ENCODE assay signal across 22 mouse cellular contexts in the genomic region with DNA sequence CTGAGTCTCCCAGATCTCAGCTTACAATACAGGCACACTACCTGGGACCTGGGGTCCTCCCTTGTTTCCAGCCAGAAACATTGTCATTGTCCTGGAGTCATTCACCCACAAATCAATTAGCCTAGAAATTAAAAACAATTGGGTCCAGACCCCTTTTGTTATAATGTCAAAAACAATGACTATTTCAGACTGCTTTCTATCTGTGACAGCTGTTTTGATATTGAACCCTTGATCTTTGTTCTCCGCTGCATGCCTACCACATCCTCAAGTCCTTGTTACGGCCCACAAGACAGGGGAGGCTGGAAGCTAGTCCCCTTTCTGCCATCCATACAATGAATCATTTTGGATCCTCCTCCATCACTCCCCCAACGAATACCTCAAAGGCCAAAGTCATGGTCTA.
DNase-seq lines count a peak whose midpoint lies in the region; ATAC-seq lines count a peak whose summit lies in the region.
"Had no signal": no experiment of that assay in that cellular context is flagged by ENCODE, and none has a peak within 500 bp of the region (broad histone marks: within the 10 kb centered on the region; RNA-seq: fewer than 3 reads in every experiment).

No protein-coding gene starts in this region.

- H3K9me3 ChIP-seq in neural tube, embryonic 12.5 days: no peaks in the 10 kb centered on the region
- H3K9me3 ChIP-seq in forebrain, embryonic 15.5 days: no peaks in the 10 kb centered on the region
- H3K9me3 ChIP-seq in hindbrain, embryonic 14.5 days (ENCODE audit: control insufficient read depth, low read length): no peaks in the 10 kb centered on the region
- H3K9me3 ChIP-seq: embryonic facial prominence, embryonic 13.5 days; kidney, embryonic 15.5 days; liver, embryonic 13.5 days had no signal

- peaks cover 13% of the 10 kb centered on the region for H3K4me1 ChIP-seq in neural tube, embryonic 12.5 days
- peaks cover 27% of the 10 kb centered on the region for H3K4me1 ChIP-seq in forebrain, embryonic 15.5 days
- H3K4me1 ChIP-seq in hindbrain, embryonic 14.5 days (replicated peaks; ENCODE audit: control insufficient read depth, insufficient read depth, low read length): peaks cover 27% of the 10 kb centered on the region
- H3K4me1 ChIP-seq: embryonic facial prominence, embryonic 13.5 days; liver, embryonic 13.5 days had no signal

- H3K4me3 ChIP-seq in neural tube, embryonic 12.5 days: no peak overlapping the region
- no peak overlapping the region for H3K4me3 ChIP-seq in forebrain, embryonic 15.5 days
- H3K4me3 ChIP-seq in hindbrain, embryonic 14.5 days (replicated peaks; ENCODE audit: low read length): no peak overlapping the region
- H3K4me3 ChIP-seq: embryonic facial prominence, embryonic 13.5 days; erythroblast, embryonic 14.5 days; kidney, embryonic 15.5 days; liver, embryonic 13.5 days had no signal

- H3K27me3 ChIP-seq in neural tube, embryonic 12.5 days (replicated peaks): no peaks in the 10 kb centered on the region
- no peaks in the 10 kb centered on the region for H3K27me3 ChIP-seq in forebrain, embryonic 15.5 days
- no peaks in the 10 kb centered on the region for H3K27me3 ChIP-seq in hindbrain, embryonic 14.5 days (ENCODE audit: control insufficient read depth, insufficient read depth, low read length)
- H3K27me3 ChIP-seq: embryonic facial prominence, embryonic 13.5 days; kidney, embryonic 15.5 days; liver, embryonic 13.5 days had no signal

- no peak overlapping the region for H3K4me2 ChIP-seq in neural tube, embryonic 12.5 days (replicated peaks)
- no peak overlapping the region for H3K4me2 ChIP-seq in forebrain, embryonic 15.5 days (replicated peaks)
- no peak overlapping the region for H3K4me2 ChIP-seq in hindbrain, embryonic 14.5 days (replicated peaks)
- H3K4me2 ChIP-seq: embryonic facial prominence, embryonic 13.5 days; heart, embryonic 11.5 days; kidney, embryonic 15.5 days; liver, embryonic 13.5 days had no signal

- whole genome bisulfite sequencing in neural tube, embryonic 12.5 days: 48% methylated on average over 3 of the region's 3 CpGs
- WGBS in forebrain, embryonic 15.5 days: 42% methylated on average over 3 of the region's 3 CpGs
- WGBS in hindbrain, embryonic 14.5 days: 37% methylated on average over 3 of the region's 3 CpGs

- DNase-seq in neural tube, embryonic 10.5 days (ENCODE audit: extremely low spot score, low spot score): no peak
- no peak for DNase-seq in hindbrain, embryonic 14.5 days (ENCODE audit: low spot score)
- peak; percentile 80 for DNase-seq in retina, embryonic 14.5 days (ENCODE audit: low spot score)
- no peak for DNase-seq in spleen, adult 18-20 months
- DNase-seq in gastrocnemius, postnatal 4 days (ENCODE audit: low spot score in 2 of 2): no peak
- DNase-seq in adrenal gland, postnatal 25 days: no peak
- DNase-seq: adrenal gland, adult 2 months; cerebellum, adult 2 months; cerebellum, postnatal 25 days; kidney, adult 11 months; layer of hippocampus, adult 9-11 months; liver, embryonic 13.5 days; lung, adult 2 months; lung, postnatal 14 days; right cerebral cortex, postnatal 14 days; thymus, postnatal 14 days had no signal

- peaks cover 4% of the 10 kb centered on the region; the same call in 1 of the 2 replicates for H3K36me3 ChIP-seq in neural tube, embryonic 12.5 days
- H3K36me3 ChIP-seq in forebrain, embryonic 15.5 days: no peaks in the 10 kb centered on the region
- peaks cover 6% of the 10 kb centered on the region for H3K36me3 ChIP-seq in hindbrain, embryonic 14.5 days (replicated peaks; ENCODE audit: control insufficient read depth, insufficient read depth)
- H3K36me3 ChIP-seq: embryonic facial prominence, embryonic 13.5 days; kidney, embryonic 15.5 days; liver, embryonic 13.5 days had no signal

- H3K27ac ChIP-seq in neural tube, embryonic 12.5 days: 0 out of 2 replicates have a peak overlapping the region, but pooled peaks have one; percentile 1
- H3K27ac ChIP-seq in forebrain, embryonic 15.5 days (replicated peaks): peak overlapping the region; percentile 72
- peak overlapping the region; percentile 78 for H3K27ac ChIP-seq in hindbrain, embryonic 14.5 days
- H3K27ac ChIP-seq: embryonic facial prominence, embryonic 13.5 days; kidney, embryonic 15.5 days; liver, embryonic 13.5 days had no signal

- ATAC-seq in neural tube, embryonic 12.5 days (ENCODE audit: low FRiP score, low read depth): no peak
- ATAC-seq in forebrain, embryonic 15.5 days (replicated peaks): no peak
- no peak for ATAC-seq in hindbrain, embryonic 14.5 days (ENCODE audit: low FRiP score)

- H3K9ac ChIP-seq in neural tube, embryonic 12.5 days: no peak overlapping the region
- no peak overlapping the region for H3K9ac ChIP-seq in forebrain, embryonic 15.5 days (replicated peaks)
- H3K9ac ChIP-seq in hindbrain, embryonic 14.5 days: no peak overlapping the region
- H3K9ac ChIP-seq: embryonic facial prominence, embryonic 13.5 days; kidney, embryonic 15.5 days; liver, embryonic 13.5 days had no signal

Comparison
In these comparisons a context has a peak if more than half of its experiments do, and no peak if none do; other contexts are left out.
1. H3K27ac ChIP-seq: peak in every context shown above with its lines; median percentile 78 in hindbrain, embryonic 14.5 days; 72 in forebrain, embryonic 15.5 days; 1 in neural tube, embryonic 12.5 days.